Mouse (Mus musculus) lung, adult 2 months (tissue): ENCODE results near the gene Mrpl22. TPM values are rescaled to one million over a fixed set of nuclear protein-coding genes. Genes with fewer than 3 reads are reported as not detected.
A peak's percentile ranks its signal among the peaks of the same experiment; 100 is the strongest.

Experiments used
- DNase-seq: peaks from one replicate; pipeline ENCODE4 v3.0.0; 2022
- H3K4me1 ChIP-seq: fragments of 200-500 bp; 2 replicates; pipeline ENCODE4 v1.6.1; 2011; ENCODE audit warnings: low read length; ENCODE audit not compliant: control insufficient read depth, insufficient read depth
- H3K4me3 ChIP-seq: fragments of 200-500 bp; replicated peaks from 2 replicates; pipeline ENCODE3; 2011; ENCODE audit warnings: low read depth, mild to moderate bottlenecking, control low read depth, low read length; ENCODE audit errors: extremely low read depth
- CTCF ChIP-seq: fragments of 200-500 bp; IDR thresholded peaks from 2 replicates; pipeline ENCODE4 v1.5.1; 2011; ENCODE audit warnings: mild to moderate bottlenecking, low read length, control low read depth; ENCODE audit not compliant: insufficient read depth
- POLR2A ChIP-seq: fragments of 200-500 bp; IDR thresholded peaks from 2 replicates; pipeline ENCODE4 v1.6.1; 2011; ENCODE audit warnings: low read depth, mild to moderate bottlenecking, control low read depth, low read length, borderline replicate concordance; ENCODE audit errors: extremely low read depth
- WGBS: fragments of 180-500 bp; shearing (Covaris S2); methylation state at CpG from one replicate; pipeline ENCODE4 v1.1.7; 2018; 5-methylcytosine and 5-hydroxymethylcytosine counted together
- polyA plus RNA-seq: library from polyadenylated mRNA; depleted of rRNA; stranded (reverse); fragments of >200 nt; gene quantifications from 2 replicates; pipeline ENCODE4 v1.2.3, GENCODE M21; 2012; rRNA removed

The Mrpl22 gene
- polyA plus RNA-seq = 18.4 and 22.6 TPM in 2 replicates

DNA sequence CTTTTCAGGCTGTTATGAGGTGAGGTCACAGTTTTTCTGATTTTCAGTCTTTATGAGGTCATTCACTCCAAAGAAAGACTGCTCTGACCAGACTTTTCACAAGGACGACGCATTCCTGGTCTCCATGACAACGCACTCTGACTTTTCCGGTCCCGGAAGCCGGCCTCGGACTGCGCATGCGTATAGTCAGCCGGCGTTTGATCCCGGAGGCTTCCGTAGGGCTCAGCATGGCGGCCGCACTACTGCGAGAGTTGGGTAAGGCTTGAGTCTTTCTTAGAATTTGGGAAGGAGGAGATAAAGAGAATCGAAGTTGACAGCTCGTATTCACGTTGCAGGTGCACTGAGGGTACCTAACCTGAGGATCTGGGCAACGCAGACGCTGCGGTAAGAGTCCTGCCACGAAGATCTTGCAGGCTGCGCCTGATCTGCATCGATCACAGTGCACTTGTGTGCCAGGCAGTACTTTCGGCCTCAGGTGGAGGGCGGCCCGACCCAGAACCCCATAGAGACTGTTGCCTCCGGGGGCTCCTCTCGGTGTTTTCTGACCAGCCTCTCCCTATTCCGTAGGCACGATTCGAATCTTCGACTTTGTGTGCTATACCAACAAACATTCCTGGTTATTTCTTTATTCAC is at the start of gene Mrpl22:
TSS of gene Mrpl22 (plus strand) at position 203 of the 633 bp plus-strand sequence.
- DNase-seq = peak; percentile 92
- WGBS = under 1% methylated on average over 34 of the region's 34 CpGs
- Histone ChIP-seq H3K4me1 (peaks cover 6% of the 10 kb centered on the region; the same call in 1 of the 2 replicates), H3K4me3 (peak within 1 kb of the TSS; percentile 99)
- TF ChIP-seq CTCF (no peak), POLR2A (peak; percentile 71; the same call in 1 of the 2 replicates)

DNA sequence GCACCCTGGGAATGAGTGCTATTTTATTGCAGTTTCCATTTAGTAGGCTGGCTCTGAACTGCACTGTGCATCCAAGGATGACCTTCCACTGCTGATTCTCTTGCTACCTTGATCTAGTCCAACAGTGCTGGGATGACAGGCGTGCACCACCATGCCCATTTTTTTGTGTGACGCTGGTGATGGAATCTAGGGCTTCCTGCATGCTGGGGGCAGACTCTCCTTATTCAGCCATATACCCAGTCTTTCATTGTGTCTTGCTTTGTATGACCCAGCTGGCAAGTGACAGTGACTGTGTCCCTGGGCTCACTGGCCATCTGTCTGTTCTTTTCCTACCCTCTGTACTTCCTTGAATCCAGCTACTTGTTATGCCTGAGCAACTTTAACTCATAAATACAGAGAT is 47.8 kb upstream of the Mrpl22 start:
- H3K4me3 ChIP-seq = no peak overlapping the region
- TF ChIP-seq POLR2A (no peak), CTCF (no peak)
- no peaks in the 10 kb centered on the region for H3K4me1 ChIP-seq
- 93% methylated on average over 2 of the region's 2 CpGs for WGBS
- DNase-seq = no peak

DNA sequence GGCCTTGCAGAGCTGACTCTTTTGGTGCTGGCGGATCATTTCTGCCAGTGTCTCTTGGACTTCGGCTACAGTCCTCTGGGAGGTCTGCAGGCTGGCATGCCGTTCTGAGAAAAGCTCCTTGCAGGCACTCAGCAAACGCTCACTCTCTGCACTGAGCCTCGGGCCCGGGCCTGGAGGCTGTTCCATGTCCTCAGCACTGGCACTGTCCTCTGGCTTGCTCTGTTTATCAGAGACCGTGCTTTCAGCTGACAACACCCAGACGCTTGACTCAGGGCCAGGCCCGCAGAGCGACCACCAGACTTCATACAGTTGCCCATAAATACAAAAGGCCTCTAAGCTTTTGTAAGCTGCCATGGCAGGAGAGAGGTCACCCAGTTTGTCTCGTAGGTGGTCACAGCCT is 46.4 kb upstream of the Mrpl22 start:
- no peak overlapping the region for H3K4me3 ChIP-seq
- WGBS = 77% methylated on average over 11 of the region's 11 CpGs
- TF ChIP-seq CTCF (no peak), POLR2A (no peak)
- no peaks in the 10 kb centered on the region for H3K4me1 ChIP-seq
- no peak for DNase-seq

DNA sequence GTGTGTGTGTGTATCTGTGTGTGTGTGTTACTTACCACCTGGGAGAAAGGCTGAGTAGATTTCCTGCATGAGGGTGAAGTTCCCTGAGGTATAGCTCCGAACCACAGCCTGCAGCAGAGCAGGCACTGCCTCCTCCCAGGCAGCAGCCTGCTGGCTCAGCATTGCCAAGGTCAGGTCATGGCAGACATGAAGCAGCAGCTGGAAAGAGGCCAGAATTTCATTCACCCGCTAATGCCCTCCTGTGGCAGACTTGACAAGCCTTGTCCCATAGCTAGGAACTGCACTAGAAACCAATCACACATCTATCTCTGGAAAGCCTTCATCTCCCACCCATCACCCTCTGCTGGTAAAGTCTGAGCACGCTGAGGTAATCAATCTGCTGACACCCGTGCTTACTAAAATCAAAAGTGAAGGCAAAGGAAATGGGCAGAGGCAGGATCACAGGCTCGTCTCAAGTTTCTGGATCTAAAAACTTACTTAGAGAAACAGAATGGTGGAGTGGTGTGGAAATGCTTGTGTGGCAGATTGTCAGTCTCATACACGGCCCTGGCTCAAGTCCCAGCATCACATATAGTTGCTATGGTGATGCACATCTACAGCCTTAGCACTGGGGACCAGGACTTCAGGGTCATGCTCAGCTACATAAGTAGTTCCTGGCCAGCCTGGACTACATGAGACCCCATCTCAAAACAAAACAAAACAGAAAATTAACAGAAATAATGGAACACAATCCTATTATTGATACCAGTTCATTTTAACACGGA is 44.9 kb upstream of the Mrpl22 start:
- Histone ChIP-seq H3K4me3 (no peak overlapping the region), H3K4me1 (no peaks in the 10 kb centered on the region)
- WGBS = 49% methylated on average over 7 of the region's 7 CpGs
- TF ChIP-seq CTCF (no peak), POLR2A (no peak)
- no peak for DNase-seq

DNA sequence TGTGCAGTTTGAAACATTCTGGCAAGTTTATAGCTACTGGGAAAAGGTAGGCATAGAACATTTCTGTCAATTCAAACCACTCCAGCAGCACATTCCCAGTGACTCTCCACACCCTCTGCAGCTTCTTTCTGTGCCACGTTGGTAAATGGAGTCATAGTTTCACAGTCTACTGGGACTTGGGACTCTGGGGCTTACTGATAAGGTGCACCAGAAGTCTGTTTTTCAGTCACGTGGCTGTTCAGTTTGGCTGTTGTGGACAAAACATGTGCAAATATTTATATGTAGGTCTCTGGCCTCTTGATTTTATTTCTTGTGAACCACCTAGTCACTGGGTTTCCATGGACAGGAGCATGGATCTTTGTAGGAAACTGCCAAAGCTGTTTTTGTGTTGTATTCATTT is 43.9 kb upstream of the Mrpl22 start:
- H3K4me1 ChIP-seq = no peaks in the 10 kb centered on the region
- DNase-seq = no peak
- H3K4me3 ChIP-seq = no peak overlapping the region
- TF ChIP-seq CTCF (no peak), POLR2A (no peak)
- WGBS = 81% methylated on average over 2 of the region's 2 CpGs

DNA sequence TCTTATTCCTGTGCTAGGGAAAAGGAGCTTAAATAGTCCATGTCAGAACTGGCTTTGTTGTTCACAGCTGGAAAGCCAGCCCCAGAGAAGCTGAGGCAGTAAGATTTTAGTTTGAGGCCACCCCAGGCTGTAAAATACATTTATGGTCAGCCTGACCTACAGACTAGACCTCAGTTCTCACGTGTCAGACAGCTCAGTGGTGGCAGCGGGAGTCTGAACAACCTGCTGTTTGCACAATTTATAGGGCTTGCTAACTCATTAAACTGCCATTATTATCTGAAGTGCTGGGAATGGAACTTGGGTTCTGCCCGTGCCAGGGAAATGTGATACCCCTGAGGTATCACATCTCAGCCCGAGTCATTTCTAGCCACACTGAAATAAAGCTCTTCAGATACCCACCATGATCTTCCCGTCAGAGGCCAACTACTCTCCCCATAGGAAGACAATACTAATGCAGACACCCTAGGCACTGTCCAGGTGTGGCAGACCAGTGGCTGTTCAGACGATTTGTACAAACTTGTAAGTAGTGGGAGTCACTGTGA is 42.1 kb upstream of the Mrpl22 start:
- DNase-seq = no peak
- 79% methylated on average over 6 of the region's 6 CpGs for WGBS
- TF ChIP-seq CTCF (no peak), POLR2A (no peak)

GRCm38 (mm10) chr11:58132026-58132425 is 39.4 kb upstream of the Mrpl22 start:
- H3K4me3 ChIP-seq = no peak overlapping the region
- TF ChIP-seq POLR2A (no peak), CTCF (no peak)
- no peaks in the 10 kb centered on the region for H3K4me1 ChIP-seq
- WGBS = 90% methylated on average over 3 of the region's 3 CpGs
- DNase-seq = no peak

More for the DNA sequence above, 42.1 kb upstream of the Mrpl22 start:
- Histone ChIP-seq H3K4me3 (no peak overlapping the region), H3K4me1 (no peaks in the 10 kb centered on the region)

DNA sequence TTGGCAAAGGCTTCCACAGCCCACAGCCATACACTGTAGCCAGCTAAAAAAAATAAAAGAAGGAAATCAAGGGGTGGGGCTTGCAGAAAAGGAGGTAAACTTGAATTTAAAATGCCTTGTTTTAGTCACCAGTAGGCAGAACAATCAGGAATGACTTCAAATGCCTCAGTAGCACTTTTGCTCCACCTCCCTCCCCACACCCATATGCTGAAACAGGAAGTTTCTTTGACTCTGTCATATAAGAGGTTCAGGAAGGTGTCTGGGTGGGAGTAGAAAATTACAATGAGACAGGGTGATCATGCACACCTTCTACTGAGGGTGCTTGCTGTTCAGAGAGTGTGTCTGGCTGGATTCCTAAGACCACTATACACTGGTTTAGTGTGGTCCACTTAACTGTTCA is 36.6 kb upstream of the Mrpl22 start:
- Histone ChIP-seq H3K4me3 (no peak overlapping the region), H3K4me1 (no peaks in the 10 kb centered on the region)
- no peak for DNase-seq
- TF ChIP-seq CTCF (no peak), POLR2A (no peak)

GRCm38 (mm10) chr11:58135296-58135695 is 36.2 kb upstream of the Mrpl22 start:
- TF ChIP-seq CTCF (no peak), POLR2A (no peak)
- Histone ChIP-seq H3K4me1 (no peaks in the 10 kb centered on the region), H3K4me3 (no peak overlapping the region)
- DNase-seq = no peak

GRCm38 (mm10) chr11:58136677-58137076 is 34.8 kb upstream of the Mrpl22 start:
- Histone ChIP-seq H3K4me1 (no peaks in the 10 kb centered on the region), H3K4me3 (no peak overlapping the region)
- WGBS = 86% methylated on average over 6 of the region's 6 CpGs
- TF ChIP-seq CTCF (no peak), POLR2A (no peak)
- DNase-seq = no peak
